Mouse (Mus musculus) ZHBTc4 (cell line): Measurements from ENCODE around the gene Vps29.
A peak's percentile ranks its signal among the peaks of the same experiment; 100 is the strongest.

Source experiments
- DNase-seq: peaks from one replicate; pipeline ENCODE4 v3.0.0-alpha.2; 2011; ENCODE audit warnings: low read depth, low spot score

The Vps29 gene

DNA sequence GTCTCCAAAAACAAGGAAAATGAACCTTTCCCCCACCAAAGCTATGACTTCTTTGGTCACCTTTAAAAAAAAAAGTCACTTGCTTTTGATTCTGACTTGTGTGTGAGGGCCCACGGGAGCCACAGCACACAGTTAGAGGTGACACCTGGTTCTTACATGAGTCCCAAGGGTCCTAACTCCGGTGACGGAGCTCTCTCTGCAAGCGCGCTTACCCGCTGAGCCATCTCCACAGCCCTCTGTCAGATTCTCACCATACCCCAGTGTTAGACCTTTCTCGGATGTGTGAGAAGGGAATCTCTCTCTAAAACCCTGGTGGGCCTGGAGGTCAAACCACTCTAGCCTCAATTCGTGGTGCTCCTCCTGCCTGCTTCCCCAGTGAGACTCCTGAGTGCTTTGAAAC lies 43.3 kb downstream of the Vps29 start:
- DNase-seq = no peak

DNA sequence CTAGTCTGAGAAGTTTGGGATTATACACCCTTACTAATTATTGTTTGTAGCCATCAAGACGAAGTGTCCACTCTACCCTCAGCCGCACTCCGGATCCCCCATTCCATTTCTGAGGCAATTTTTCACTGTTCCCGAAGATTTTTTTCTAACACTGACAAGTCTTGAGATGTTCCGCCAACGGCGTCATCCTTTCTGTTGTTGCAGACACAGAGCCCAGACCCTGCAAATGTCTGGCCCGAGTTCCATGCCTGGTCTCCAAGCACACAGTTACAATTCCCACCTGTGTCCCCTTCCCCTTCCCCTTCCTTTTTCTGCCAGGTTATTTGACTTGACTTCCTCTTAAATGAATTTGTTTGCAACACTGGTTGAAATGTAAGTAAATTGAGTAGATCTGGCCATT lies 45.7 kb downstream of the Vps29 start:
- no peak for DNase-seq

GRCm38 (mm10) chr5:122400628-122401302 lies 46.6 kb downstream of the Vps29 start:
- DNase-seq = no peak

- DNase-seq = peak; percentile 82
These were observed 47.1 kb downstream of the Vps29 start for GRCm38 (mm10) chr5:122401303-122401640.

GRCm38 (mm10) chr5:122402160-122402559 lies 48.0 kb downstream of the Vps29 start:
- no peak for DNase-seq

- DNase-seq = no peak
These were observed 48.6 kb downstream of the Vps29 start for GRCm38 (mm10) chr5:122402772-122403171.

DNA sequence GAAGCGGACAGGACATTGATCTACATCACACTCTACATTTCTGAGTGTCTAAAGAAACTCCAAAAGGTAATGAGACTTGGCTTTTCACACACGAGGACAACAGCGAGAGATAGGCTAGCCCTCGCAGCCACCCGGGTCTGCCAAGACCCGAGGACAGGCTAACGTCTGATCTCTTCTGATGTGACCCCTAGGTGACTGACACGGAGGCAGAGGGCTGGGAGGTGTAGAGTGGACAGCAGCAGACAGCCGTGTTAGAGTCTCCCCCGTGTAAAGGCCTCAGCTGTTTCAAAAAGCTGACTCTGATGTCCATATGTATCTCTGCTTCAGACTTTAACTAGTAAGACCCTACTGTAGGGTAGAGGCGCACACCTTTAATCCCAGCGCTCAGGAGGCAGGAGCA lies 49.2 kb downstream of the Vps29 start:
- DNase-seq = no peak

DNA sequence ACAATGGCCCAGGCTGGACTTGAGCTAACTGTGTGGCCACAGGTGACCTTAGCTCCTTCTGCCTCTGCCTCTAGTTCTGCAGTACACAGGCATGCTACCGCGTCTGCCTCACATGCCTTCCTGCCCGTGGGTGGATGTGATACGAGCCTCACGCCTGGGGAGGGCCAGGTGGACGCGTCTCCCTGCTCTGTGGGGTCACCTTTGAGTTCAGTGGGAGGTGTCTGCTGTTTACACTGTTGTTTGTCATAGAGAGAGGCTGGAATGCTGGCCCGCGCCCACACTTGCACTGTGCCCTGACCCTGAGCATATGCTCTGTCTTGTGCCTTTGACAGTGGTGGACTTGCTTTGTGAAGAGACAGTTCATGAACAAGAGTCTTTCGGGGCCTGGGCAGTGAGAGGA lies 51.4 kb downstream of the Vps29 start:
- DNase-seq = no peak

DNA sequence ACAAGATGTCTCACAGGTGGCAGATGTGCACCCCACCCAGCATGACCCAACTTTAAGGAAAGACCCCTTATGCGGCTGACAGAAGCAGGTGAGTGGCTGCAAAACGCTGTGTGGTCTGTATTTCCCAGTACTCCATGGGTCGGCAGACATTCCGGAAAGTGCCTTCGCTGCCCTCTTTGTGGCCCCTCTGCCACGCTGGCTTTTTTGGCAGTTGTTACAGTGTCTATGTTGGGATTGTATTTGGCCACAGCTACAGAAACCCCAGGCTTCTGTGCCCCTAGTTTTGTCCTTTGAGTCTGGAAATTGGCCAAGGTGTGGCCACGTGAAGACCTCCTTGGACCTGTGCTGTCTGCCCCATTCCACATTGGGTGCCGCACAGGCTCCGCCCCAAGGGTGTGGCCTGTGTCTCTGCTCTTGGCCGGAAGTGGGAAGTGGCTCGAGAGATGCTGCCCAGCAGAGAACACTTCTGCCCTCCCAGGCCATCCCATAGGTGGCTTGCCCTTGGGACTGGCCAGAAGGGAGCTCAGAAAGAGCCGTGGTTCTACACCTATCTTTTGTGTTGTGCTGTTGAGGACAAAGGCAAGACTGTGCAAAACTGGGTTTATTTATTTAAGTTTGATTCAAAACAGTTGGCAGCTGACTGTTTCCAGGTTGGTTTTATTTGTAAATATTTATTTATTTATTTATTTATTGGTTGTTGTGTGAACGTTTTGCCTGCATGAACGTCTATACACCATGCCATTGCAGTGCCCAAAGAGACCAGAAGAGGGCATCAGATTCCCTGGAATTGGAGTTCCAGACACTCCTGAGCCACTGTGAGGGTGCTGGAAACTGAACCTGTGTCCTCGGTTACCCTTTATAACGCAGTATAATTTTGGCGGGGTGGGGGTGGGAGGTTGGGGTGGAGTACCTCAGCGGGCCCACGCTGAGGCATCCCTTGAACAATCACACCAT lies 55.8 kb downstream of the Vps29 start:
- peak; percentile 74 for DNase-seq

DNA sequence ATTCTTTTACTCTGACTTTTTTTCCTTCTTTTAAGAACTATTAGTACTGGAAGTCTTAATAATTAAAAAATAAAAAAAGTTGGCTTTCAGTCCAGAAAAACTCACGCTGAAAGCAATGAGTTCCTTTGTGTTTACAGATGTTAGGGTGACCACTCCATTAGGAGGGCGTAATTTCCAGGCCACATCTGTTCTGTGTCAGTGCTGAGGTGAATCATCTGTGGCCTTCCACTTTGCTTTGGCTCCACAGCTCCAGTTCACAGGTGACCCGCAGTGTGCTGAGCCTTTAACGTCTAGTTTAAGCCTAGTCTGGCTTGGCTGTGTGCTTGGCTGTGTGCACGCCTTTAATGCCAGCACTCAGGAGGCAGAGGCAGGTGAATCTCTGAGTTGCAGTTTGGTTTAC lies 57.7 kb downstream of the Vps29 start:
- DNase-seq = no peak

DNA sequence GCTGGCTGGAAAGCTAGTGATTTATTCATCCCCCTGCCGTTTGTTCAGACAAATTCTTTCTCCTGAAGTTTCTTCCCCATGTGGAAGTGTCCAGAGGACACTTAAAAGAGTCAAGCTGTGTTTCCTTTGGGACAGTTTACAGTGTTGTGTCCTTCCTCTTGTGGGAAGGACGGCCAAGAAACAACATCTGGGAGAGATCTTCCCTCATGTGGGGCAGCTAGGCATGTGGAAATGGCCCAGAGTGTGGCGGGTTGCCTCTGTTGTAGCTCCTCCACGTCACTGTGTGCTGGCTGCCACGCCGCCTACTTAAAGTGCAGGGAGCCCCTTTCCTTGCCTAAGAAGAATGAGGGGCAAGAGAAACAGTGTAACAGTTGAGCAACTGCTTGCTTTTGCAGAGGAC lies 58.7 kb downstream of the Vps29 start:
- no peak for DNase-seq

- no peak for DNase-seq
These were observed 60.2 kb downstream of the Vps29 start for GRCm38 (mm10) chr5:122414351-122414750.
